7 mouse cellular contexts compared by ENCODE assay signal in the genomic region with DNA sequence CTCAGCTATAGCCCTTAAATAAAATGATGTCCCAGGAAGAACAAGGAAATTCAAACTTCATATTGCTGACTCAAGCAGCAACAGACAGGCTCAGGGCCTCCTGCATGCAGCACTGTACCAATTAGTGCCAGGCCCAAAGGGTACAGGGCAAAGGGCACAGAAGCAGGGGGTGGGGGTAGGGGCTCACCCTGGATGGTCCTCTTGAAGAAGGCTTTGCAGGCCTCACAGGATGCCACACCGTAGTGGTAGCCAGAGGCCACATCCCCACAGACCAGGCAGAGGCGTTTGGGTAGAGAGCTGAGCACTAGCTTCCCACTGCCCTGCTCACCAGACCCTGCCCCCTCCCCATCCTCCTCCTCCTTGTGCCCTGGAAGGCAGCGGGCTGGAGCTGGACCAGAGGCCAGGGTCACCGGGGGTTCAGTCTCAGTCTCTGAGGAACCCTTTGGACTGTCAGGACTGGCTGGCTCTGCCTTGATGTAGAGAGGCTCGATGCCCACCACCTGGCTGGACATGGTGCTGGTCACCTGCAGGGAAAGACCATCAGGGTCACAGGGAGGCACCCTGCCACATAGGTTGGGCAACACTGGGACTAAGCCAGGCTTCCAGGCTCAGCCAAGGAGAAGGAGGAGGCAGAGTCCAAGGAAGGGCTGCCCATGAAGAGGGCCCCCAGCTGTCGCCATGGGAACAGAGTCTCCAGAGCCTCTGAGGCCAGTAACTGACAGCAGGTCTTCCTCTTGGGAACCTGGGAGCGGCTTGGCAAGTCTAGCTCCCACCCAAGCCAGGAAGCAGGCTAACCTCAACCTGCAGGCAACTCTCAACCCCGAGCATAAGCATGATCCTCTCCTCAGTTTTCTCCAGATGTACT. TPM values are rescaled to one million over a fixed set of nuclear protein-coding genes. Genes with fewer than 3 reads are reported as not detected.
DNase-seq lines count a peak whose midpoint lies in the region; ATAC-seq and TF ChIP-seq lines count a peak whose summit lies in the region.

No protein-coding gene starts in this region.

- no peak overlapping the region for H3K27ac ChIP-seq in MEL (ENCODE audit: control insufficient read depth, low read depth, low read length)
- H3K27ac ChIP-seq in embryonic facial prominence, embryonic 10.5 days (replicated peaks) = peak overlapping the region; percentile 91
- peak overlapping the region; percentile 94; the same call in 1 of the 2 replicates for H3K27ac ChIP-seq in hindbrain, embryonic 13.5 days
- H3K27ac ChIP-seq in liver, embryonic 11.5 days (ENCODE audit: low read depth, low read length) = peak overlapping the region; percentile 82
- no peak overlapping the region for H3K27ac ChIP-seq in neural tube, embryonic 13.5 days (replicated peaks)

- no peak for TF ChIP-seq EP300 in MEL (IDR thresholded peaks at IDR 0.05; ENCODE audit: low read depth in 1 of 2, low read length in 2 of 2)

- no peaks in the 10 kb centered on the region for H3K36me3 ChIP-seq in C2C12 (ENCODE audit: control insufficient read depth, insufficient read depth)
- H3K36me3 ChIP-seq in MEL (ENCODE audit: control insufficient read depth in 1 of 2, insufficient read depth in 2 of 2, low read length in 2 of 2) = peaks cover 0 to 5% of the 10 kb centered on the region in 2 experiments; a peak in 2 of 4 replicates
- peaks cover 10% of the 10 kb centered on the region; the same call in 1 of the 2 replicates for H3K36me3 ChIP-seq in embryonic facial prominence, embryonic 10.5 days (replicated peaks)
- H3K36me3 ChIP-seq in hindbrain, embryonic 13.5 days = peaks cover 12% of the 10 kb centered on the region; the same call in 1 of the 2 replicates
- peaks cover 5% of the 10 kb centered on the region; the same call in 1 of the 2 replicates for H3K36me3 ChIP-seq in liver, embryonic 11.5 days (ENCODE audit: control insufficient read depth, insufficient read depth, low read length)
- H3K36me3 ChIP-seq in neural tube, embryonic 13.5 days = no peaks in the 10 kb centered on the region

- H3K4me1 ChIP-seq in MEL (ENCODE audit: control insufficient read depth in 1 of 2, insufficient read depth in 2 of 2, low read length in 2 of 2) = peaks cover 0 to 10% of the 10 kb centered on the region in 2 experiments; a peak in 2 of 4 replicates
- H3K4me1 ChIP-seq in embryonic facial prominence, embryonic 10.5 days = peaks cover 38% of the 10 kb centered on the region
- peaks cover 43% of the 10 kb centered on the region for H3K4me1 ChIP-seq in hindbrain, embryonic 13.5 days (replicated peaks)
- H3K4me1 ChIP-seq in liver, embryonic 11.5 days (replicated peaks; ENCODE audit: control insufficient read depth, insufficient read depth, low read length) = peaks cover 38% of the 10 kb centered on the region
- H3K4me1 ChIP-seq in neural tube, embryonic 13.5 days (replicated peaks) = peaks cover 29% of the 10 kb centered on the region

- TF ChIP-seq RAD21 in MEL (IDR thresholded peaks at IDR 0.05; ENCODE audit: low read depth, low read length) = no peak

- H3K79me2 ChIP-seq in C2C12 (ENCODE audit: control insufficient read depth, insufficient read depth) (peaks cover 31% of the 10 kb centered on the region), MEL (ENCODE audit: control insufficient read depth, insufficient read depth, low read length, poor library complexity) (peaks cover 15% of the 10 kb centered on the region)

- peaks cover 4% of the 10 kb centered on the region for H3K79me3 ChIP-seq in C2C12 (ENCODE audit: low read depth)

- no peaks in the 10 kb centered on the region for H3K9me3 ChIP-seq in MEL (replicated peaks; ENCODE audit: insufficient read depth, low read length)
- no peaks in the 10 kb centered on the region for H3K9me3 ChIP-seq in embryonic facial prominence, embryonic 10.5 days
- no peaks in the 10 kb centered on the region for H3K9me3 ChIP-seq in hindbrain, embryonic 13.5 days
- H3K9me3 ChIP-seq in liver, embryonic 11.5 days (ENCODE audit: control insufficient read depth, low read length) = no peaks in the 10 kb centered on the region
- no peaks in the 10 kb centered on the region for H3K9me3 ChIP-seq in neural tube, embryonic 13.5 days

- no peak for TF ChIP-seq POLR2A in MEL (IDR thresholded peaks at IDR 0.05; ENCODE audit: control insufficient read depth in 1 of 2, insufficient read depth in 1 of 2, low read depth in 1 of 2, low read length in 2 of 2, poor library complexity in 1 of 2)

- DNase-seq in MEL (ENCODE audit: low read depth, low spot score) = no peak
- peak; percentile 48 for DNase-seq in embryonic facial prominence, embryonic 10.5 days (ENCODE audit: low spot score)
- peak; percentile 38 for DNase-seq in liver, embryonic 11.5 days (ENCODE audit: low spot score)

- H3ac ChIP-seq in C2C12 (ENCODE audit: control insufficient read depth, insufficient read length, low read depth) = peak overlapping the region; percentile 42

- H3K4me2 ChIP-seq in hindbrain, embryonic 13.5 days = peak overlapping the region; percentile 96
- peak overlapping the region; percentile 97 for H3K4me2 ChIP-seq in liver, embryonic 11.5 days
- H3K4me2 ChIP-seq in neural tube, embryonic 13.5 days = peak overlapping the region; percentile 97

- TF ChIP-seq CTCF in C2C12 (IDR thresholded peaks at IDR 0.05; ENCODE audit: control insufficient read depth, insufficient read depth, insufficient read length) = no peak
- TF ChIP-seq CTCF in MEL (IDR thresholded peaks at IDR 0.05 in 2 of 3, conservative IDR thresholded peaks at IDR 0.05 in 1 of 3; ENCODE audit: control insufficient read depth in 1 of 3, insufficient read depth in 1 of 3, low read depth in 2 of 3, low read length in 3 of 3, poor library complexity in 1 of 3, severe bottlenecking in 1 of 3) = no peak

- 41% methylated on average over 8 of the region's 8 CpGs for WGBS in embryonic facial prominence, embryonic 10.5 days
- 42% methylated on average over 8 of the region's 8 CpGs for WGBS in hindbrain, embryonic 13.5 days
- WGBS in liver, embryonic 11.5 days = 41% methylated on average over 8 of the region's 8 CpGs
- 40% methylated on average over 8 of the region's 8 CpGs for WGBS in neural tube, embryonic 13.5 days

- ATAC-seq in hindbrain, embryonic 13.5 days (ENCODE audit: low FRiP score) = no peak
- ATAC-seq in liver, embryonic 11.5 days (replicated peaks; ENCODE audit: low FRiP score) = no peak
- ATAC-seq in neural tube, embryonic 13.5 days (ENCODE audit: low read depth) = no peak
- no peak for ATAC-seq in activated CD4-positive, CD25-positive, alpha-beta regulatory T cell, adult 4 months

- peak overlapping the region; percentile 37; the same call in 1 of the 2 replicates for H3K9ac ChIP-seq in MEL (ENCODE audit: control insufficient read depth, low read depth, low read length, poor library complexity, severe bottlenecking)
- peak overlapping the region; percentile 92 for H3K9ac ChIP-seq in hindbrain, embryonic 13.5 days
- H3K9ac ChIP-seq in liver, embryonic 11.5 days (ENCODE audit: low read depth, low read length) = peak overlapping the region; percentile 74
- H3K9ac ChIP-seq in neural tube, embryonic 13.5 days = peak overlapping the region; percentile 91

- H3K27me3 ChIP-seq in C2C12 (ENCODE audit: control insufficient read depth, insufficient read depth, insufficient read length) (no peaks in the 10 kb centered on the region), MEL (ENCODE audit: control insufficient read depth in 1 of 2, insufficient read depth in 2 of 2, low read length in 2 of 2) (no peaks in the 10 kb centered on the region)
- peaks cover 30% of the 10 kb centered on the region for H3K27me3 ChIP-seq in embryonic facial prominence, embryonic 10.5 days (replicated peaks; ENCODE audit: low read depth, poor library complexity, severe bottlenecking)
- H3K27me3 ChIP-seq in hindbrain, embryonic 13.5 days = peaks cover 27% of the 10 kb centered on the region
- H3K27me3 ChIP-seq in liver, embryonic 11.5 days (replicated peaks; ENCODE audit: control insufficient read depth, insufficient read depth, low read length) = peaks cover 19% of the 10 kb centered on the region
- peaks cover 27% of the 10 kb centered on the region for H3K27me3 ChIP-seq in neural tube, embryonic 13.5 days

- peak overlapping the region; percentile 60 for H3K4me3 ChIP-seq in C2C12 (ENCODE audit: insufficient read depth, poor library complexity, severe bottlenecking)
- peak overlapping the region in 1 of 2 experiments; percentile 85; a peak in 2 of 4 replicates for H3K4me3 ChIP-seq in MEL (ENCODE audit: control insufficient read depth in 1 of 2, insufficient read depth in 1 of 2, low read depth in 2 of 2, low read length in 2 of 2)
- peak overlapping the region; percentile 82 for H3K4me3 ChIP-seq in embryonic facial prominence, embryonic 10.5 days
- peak overlapping the region; percentile 80 for H3K4me3 ChIP-seq in hindbrain, embryonic 13.5 days
- H3K4me3 ChIP-seq in liver, embryonic 11.5 days (ENCODE audit: low read depth, low read length) = peak overlapping the region; percentile 68
- peak overlapping the region; percentile 75 for H3K4me3 ChIP-seq in neural tube, embryonic 13.5 days

RNA-seq across cellular contexts. Expression of a gene that starts 1.5 kb away (rescaled TPM):
- 43.2 TPM for polyA plus RNA-seq in C2C12 (2012; fragmentation: generic; extraction: Trizol)
- 30.5 and 40.9 TPM in 2 replicates for total RNA-seq in MEL (2012; rRNA removed)
- polyA plus RNA-seq in MEL (2012; ENCODE audit: insufficient read depth in 1 of 2, insufficient read length in 2 of 2, low read depth in 1 of 2, low replicate concordance in 2 of 2, missing spikeins in 1 of 2) = 10 to 100 TPM in 1 of 2 experiments, not detected in 1; 32.5 TPM
- 7.9 and 8.9 TPM in 2 replicates for polyA plus RNA-seq in embryonic facial prominence, embryonic 10.5 days (2016; fragmentation: Nextera tagmentation; extraction: Ambion mirVana)
- 15.8 and 16.6 TPM in 2 replicates for polyA plus RNA-seq in hindbrain, embryonic 13.5 days (2015; fragmentation: Nextera tagmentation; extraction: Ambion mirVana)
- polyA plus RNA-seq in liver, embryonic 11.5 days (2014; fragmentation: Nextera tagmentation; extraction: Ambion mirVana) = 4.1 and 5.9 TPM in 2 replicates
- 15.5 and 16.9 TPM in 2 replicates for polyA plus RNA-seq in neural tube, embryonic 13.5 days (2015; fragmentation: Nextera tagmentation; extraction: Ambion mirVana)
- 1 to 10 TPM; 3.1 to 3.8 TPM for polyA plus RNA-seq in activated CD4-positive, CD25-positive, alpha-beta regulatory T cell, adult 4 months (2017; shearing (Covaris generic))

RNA-seq across cellular contexts. Expression of a gene that starts 5.1 kb away (rescaled TPM):
- polyA plus RNA-seq in C2C12 (2012; fragmentation: generic; extraction: Trizol) (0.16 TPM), MEL (2012; ENCODE audit: insufficient read depth in 1 of 2, insufficient read length in 2 of 2, low read depth in 1 of 2, low replicate concordance in 2 of 2, missing spikeins in 1 of 2) (1 to 10 TPM in 1 of 2 experiments, not detected in 1; 2.4 TPM)
- total RNA-seq in MEL (2012; rRNA removed) = 0.65 TPM in 1 of 2 replicates, not detected in the other
- 0.68 and 0.74 TPM in 2 replicates for polyA plus RNA-seq in embryonic facial prominence, embryonic 10.5 days (2016; fragmentation: Nextera tagmentation; extraction: Ambion mirVana)
- polyA plus RNA-seq in hindbrain, embryonic 13.5 days (2015; fragmentation: Nextera tagmentation; extraction: Ambion mirVana) = 0.86 and 1.00 TPM in 2 replicates
- 0.49 and 0.91 TPM in 2 replicates for polyA plus RNA-seq in liver, embryonic 11.5 days (2014; fragmentation: Nextera tagmentation; extraction: Ambion mirVana)
- 3.0 and 7.9 TPM in 2 replicates for polyA plus RNA-seq in neural tube, embryonic 13.5 days (2015; fragmentation: Nextera tagmentation; extraction: Ambion mirVana)
- not detected for polyA plus RNA-seq in activated CD4-positive, CD25-positive, alpha-beta regulatory T cell, adult 4 months (2017; shearing (Covaris generic))

RNA-seq across cellular contexts. Expression of a gene that starts 10.2 kb away (rescaled TPM):
- polyA plus RNA-seq in C2C12 (2012; fragmentation: generic; extraction: Trizol) = 270 TPM
- 127 and 130 TPM in 2 replicates for total RNA-seq in MEL (2012; rRNA removed)
- polyA plus RNA-seq in MEL (2012; ENCODE audit: insufficient read depth in 1 of 2, insufficient read length in 2 of 2, low read depth in 1 of 2, low replicate concordance in 2 of 2, missing spikeins in 1 of 2) = 100 to 1,000 TPM in 1 of 2 experiments, not detected in 1; 246 TPM
- 137 and 140 TPM in 2 replicates for polyA plus RNA-seq in embryonic facial prominence, embryonic 10.5 days (2016; fragmentation: Nextera tagmentation; extraction: Ambion mirVana)
- 274 and 284 TPM in 2 replicates for polyA plus RNA-seq in hindbrain, embryonic 13.5 days (2015; fragmentation: Nextera tagmentation; extraction: Ambion mirVana)
- polyA plus RNA-seq in liver, embryonic 11.5 days (2014; fragmentation: Nextera tagmentation; extraction: Ambion mirVana) = 106 and 117 TPM in 2 replicates
- polyA plus RNA-seq in neural tube, embryonic 13.5 days (2015; fragmentation: Nextera tagmentation; extraction: Ambion mirVana) = 294 and 302 TPM in 2 replicates
- 100 to 1,000 TPM; 244 to 253 TPM for polyA plus RNA-seq in activated CD4-positive, CD25-positive, alpha-beta regulatory T cell, adult 4 months (2017; shearing (Covaris generic))

RNA-seq across cellular contexts. Expression of a gene that starts 10.6 kb away (rescaled TPM):
- polyA plus RNA-seq in C2C12 (2012; fragmentation: generic; extraction: Trizol) (264 TPM), MEL (2012; ENCODE audit: insufficient read depth in 1 of 2, insufficient read length in 2 of 2, low read depth in 1 of 2, low replicate concordance in 2 of 2, missing spikeins in 1 of 2) (100 to 1,000 TPM in 1 of 2 experiments, not detected in 1; 319 TPM)
- total RNA-seq in MEL (2012; rRNA removed) = 285 and 294 TPM in 2 replicates
- polyA plus RNA-seq in embryonic facial prominence, embryonic 10.5 days (2016; fragmentation: Nextera tagmentation; extraction: Ambion mirVana) = 150 and 168 TPM in 2 replicates
- 115 and 121 TPM in 2 replicates for polyA plus RNA-seq in hindbrain, embryonic 13.5 days (2015; fragmentation: Nextera tagmentation; extraction: Ambion mirVana)
- polyA plus RNA-seq in liver, embryonic 11.5 days (2014; fragmentation: Nextera tagmentation; extraction: Ambion mirVana) = 167 and 169 TPM in 2 replicates
- polyA plus RNA-seq in neural tube, embryonic 13.5 days (2015; fragmentation: Nextera tagmentation; extraction: Ambion mirVana) = 117 and 159 TPM in 2 replicates
- polyA plus RNA-seq in activated CD4-positive, CD25-positive, alpha-beta regulatory T cell, adult 4 months (2017; shearing (Covaris generic)) = 100 to 1,000 TPM; 183 to 217 TPM

RNA-seq across cellular contexts. Expression of a gene that starts 14.2 kb away (rescaled TPM):
- polyA plus RNA-seq in C2C12 (2012; fragmentation: generic; extraction: Trizol) (0.26 TPM), MEL (2012; ENCODE audit: insufficient read depth in 1 of 2, insufficient read length in 2 of 2, low read depth in 1 of 2, low replicate concordance in 2 of 2, missing spikeins in 1 of 2) (1 to 10 TPM in 1 of 2 experiments, not detected in 1; 1.8 TPM)
- total RNA-seq in MEL (2012; rRNA removed) = 0.15 TPM in 1 of 2 replicates, not detected in the other
- 0.23 TPM in 1 of 2 replicates, not detected in the other for polyA plus RNA-seq in embryonic facial prominence, embryonic 10.5 days (2016; fragmentation: Nextera tagmentation; extraction: Ambion mirVana)
- 1.7 and 2.2 TPM in 2 replicates for polyA plus RNA-seq in hindbrain, embryonic 13.5 days (2015; fragmentation: Nextera tagmentation; extraction: Ambion mirVana)
- polyA plus RNA-seq in liver, embryonic 11.5 days (2014; fragmentation: Nextera tagmentation; extraction: Ambion mirVana) = 0.18 and 0.38 TPM in 2 replicates
- polyA plus RNA-seq in neural tube, embryonic 13.5 days (2015; fragmentation: Nextera tagmentation; extraction: Ambion mirVana) = 3.4 and 5.2 TPM in 2 replicates
- polyA plus RNA-seq in activated CD4-positive, CD25-positive, alpha-beta regulatory T cell, adult 4 months (2017; shearing (Covaris generic)) = not detected

Comparison
In these comparisons a context has a peak if more than half of its experiments do, and no peak if none do; other contexts are left out.
1. H3K27ac ChIP-seq: peak in embryonic facial prominence, embryonic 10.5 days (single experiment), hindbrain, embryonic 13.5 days (single experiment) and liver, embryonic 11.5 days (single experiment); none in MEL (single experiment) and neural tube, embryonic 13.5 days (single experiment).
2. H3K9ac ChIP-seq: peak in every context shown above with its lines; median percentile 92 in hindbrain, embryonic 13.5 days; 91 in neural tube, embryonic 13.5 days; 74 in liver, embryonic 11.5 days; 37 in MEL.
3. Peak in every context shown above with its lines, with median percentiles within 50 percentile points of each other: H3K4me2 ChIP-seq.